Mouse (Mus musculus) kidney, adult 9 months (tissue): ENCODE measurements at regions not wholly inside any gene's neighbourhood (a gene's known extent, or its start where the extent isn't known, plus 50 kb on each side); places are given as distances from the start of the nearest gene placed in this dataset.
A peak's percentile ranks its signal among the peaks of the same experiment; 100 is the strongest.

Source experiments
- DNase-seq: peaks from one replicate; pipeline ENCODE4 v3.0.0; 2022

DNA sequence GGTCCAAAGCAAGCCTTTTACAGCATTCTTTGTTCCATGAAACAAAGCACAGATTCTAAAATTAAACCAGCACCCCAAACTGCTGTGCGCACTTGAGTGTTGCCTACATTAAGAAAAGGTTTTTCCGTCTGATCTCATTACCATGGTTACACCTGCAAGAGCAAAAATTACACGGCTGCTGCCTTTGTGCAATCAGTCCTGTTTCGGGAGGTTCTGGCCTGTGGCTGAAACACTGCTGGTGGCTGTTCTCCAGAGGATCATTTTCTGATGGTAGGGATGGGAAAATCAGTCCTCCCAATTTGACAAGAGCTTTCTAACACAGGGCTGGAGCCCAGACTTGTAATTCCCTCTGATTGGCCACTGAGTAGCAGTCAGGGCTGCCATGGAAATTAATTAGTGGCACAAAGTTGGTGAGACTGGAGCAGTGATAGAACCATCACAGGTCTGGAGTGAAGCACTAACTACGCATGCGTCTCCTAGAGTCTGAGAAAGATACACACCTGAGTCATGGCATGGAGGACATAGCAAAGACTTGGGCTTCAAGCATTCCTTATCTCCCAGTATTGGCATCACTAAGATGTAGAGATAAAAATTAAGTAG, 114.8 kb upstream of the Fam49a start:
- no peak for DNase-seq

DNA sequence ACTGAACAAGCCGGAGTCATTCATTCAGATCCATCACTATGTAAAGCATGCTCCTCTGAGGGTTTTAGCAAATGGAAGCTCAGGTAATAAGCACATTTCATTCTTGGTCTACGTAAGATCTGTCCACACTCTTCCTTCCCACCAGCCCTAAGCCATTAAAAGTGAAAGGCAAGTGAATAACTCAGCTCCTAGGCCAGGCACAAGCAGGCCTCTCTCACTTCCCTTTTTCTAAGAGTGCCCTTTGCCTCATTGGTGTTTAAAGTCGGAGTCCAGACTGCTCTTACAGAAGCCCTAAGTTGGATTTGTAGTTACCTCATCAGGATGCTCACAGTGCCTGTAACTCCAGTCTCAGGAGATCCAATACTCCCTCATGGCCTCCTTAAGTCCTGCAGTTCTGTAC, 114.1 kb upstream of the Fam49a start:
- DNase-seq = no peak

DNA sequence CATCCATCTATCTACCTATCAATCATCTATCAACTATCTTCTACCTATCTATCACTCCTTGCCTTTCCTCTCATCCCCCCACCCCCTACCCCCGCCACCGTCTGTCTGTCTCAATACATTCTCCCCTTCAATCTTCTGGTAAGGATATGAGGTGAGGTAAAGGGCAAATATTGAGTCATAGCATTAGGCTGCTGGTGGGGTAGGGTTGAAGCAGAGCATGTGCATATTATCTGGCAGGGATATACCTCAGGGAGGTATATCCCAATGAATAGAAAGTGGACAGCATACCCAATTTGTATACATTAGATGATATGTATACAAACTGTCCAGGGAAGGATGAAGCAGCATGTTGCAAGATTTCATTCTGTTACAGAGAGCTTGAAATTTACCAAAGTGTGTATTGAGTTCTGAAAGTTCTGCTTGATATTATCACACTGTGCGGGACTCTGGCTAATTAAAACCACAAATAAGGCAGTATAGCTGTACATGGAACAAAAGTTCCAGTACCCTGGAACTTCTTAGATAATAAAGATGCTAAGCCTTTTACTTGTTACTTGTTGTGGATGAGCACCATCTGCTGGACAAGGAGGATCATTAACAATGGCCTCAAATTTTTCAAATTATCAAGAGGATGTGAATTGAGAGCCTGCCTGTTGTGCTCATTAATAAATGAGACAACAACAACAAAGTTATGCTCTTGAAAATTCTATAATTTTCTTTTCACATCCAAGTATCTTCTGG, 113.1 kb upstream of the Fam49a start:
- DNase-seq = peak; percentile 27

DNA sequence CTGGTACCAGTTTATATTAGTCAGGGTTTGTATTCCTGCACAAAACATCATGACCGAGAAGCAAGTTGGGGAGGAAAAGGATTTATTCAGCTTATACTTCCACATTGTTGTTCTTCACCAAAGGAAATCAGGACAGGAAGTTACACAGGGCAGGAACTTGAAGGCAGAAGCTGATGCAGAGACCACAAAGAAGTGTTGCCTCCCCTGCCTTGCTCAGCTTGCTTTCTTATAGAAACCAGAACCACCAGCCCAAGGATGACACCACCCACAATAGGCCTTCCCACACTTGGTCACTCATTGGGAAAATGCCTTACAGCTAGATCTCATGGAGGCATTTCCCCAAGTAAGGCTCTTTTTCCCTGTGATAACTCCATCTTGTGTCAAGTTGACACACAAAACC, 97.5 kb upstream of the Fam49a start:
- no peak for DNase-seq

GRCm38 (mm10) chr12:12170581-12170980, 91.4 kb upstream of the Fam49a start:
- DNase-seq = peak; percentile 34

DNA sequence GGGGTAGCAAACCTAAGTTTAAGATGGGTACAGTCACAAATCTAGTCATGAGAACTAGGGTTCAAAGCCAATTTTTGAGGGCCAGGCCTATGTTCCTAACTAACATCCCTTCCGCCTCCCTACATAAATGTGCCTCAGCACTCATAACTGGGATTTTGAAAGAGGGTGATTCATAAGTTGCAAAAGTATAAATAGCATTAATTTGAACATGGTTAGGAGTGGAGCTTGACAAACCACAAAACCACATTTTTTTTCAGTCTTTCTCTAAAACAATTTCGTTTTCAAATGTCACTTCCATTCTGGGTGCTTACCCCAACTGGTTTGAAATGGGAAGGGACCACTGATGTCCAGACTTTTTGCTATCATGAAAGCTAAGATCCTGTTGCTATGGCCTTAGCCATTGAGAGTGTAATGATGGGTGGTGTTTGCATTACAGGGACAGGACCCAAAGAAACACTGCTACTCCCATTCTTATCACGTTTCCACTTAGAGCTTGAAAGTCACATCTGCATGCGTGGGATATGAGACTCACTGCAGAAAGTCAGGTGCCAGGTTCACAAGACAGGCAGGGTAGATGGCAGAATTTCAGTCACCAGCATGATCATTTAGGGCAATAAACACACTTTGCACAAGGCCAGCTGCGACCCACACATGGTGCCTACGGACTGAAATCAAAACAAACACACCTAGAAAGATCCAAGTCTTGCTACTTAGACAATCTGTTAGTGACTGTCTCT, 89.7 kb upstream of the Fam49a start:
- no peak for DNase-seq

- peak; percentile 82 for DNase-seq
Measured at GRCm38 (mm10) chr12:12176331-12177263, 85.3 kb upstream of the Fam49a start.

- no peak for DNase-seq
Measured at GRCm38 (mm10) chr12:12177264-12178043, 84.5 kb upstream of the Fam49a start.

GRCm38 (mm10) chr12:12178391-12178790, 83.5 kb upstream of the Fam49a start:
- no peak for DNase-seq

GRCm38 (mm10) chr12:12179292-12179865, 82.6 kb upstream of the Fam49a start:
- DNase-seq = no peak

- DNase-seq = no peak
Measured at GRCm38 (mm10) chr12:12180986-12181385, 81.0 kb upstream of the Fam49a start.

DNA sequence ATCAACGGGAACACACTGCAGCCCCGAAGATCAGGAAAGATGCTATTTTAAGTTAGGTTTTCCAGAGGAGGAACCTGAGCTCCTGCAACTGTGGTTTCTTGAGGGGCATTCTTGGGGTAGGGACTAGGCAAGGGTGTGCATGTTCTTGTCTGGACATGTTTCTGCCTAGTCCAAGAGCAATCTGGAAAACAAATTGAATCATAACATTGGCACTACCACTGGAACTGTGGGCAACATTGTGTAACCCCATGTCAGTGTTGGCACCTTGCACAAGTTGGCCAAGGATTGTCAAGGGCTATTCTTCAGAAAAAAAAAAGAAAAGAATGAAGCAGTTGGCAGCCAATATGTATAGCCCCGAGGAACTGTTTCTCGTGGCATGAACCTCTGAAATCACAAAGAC, 80.3 kb upstream of the Fam49a start:
- DNase-seq = no peak

DNA sequence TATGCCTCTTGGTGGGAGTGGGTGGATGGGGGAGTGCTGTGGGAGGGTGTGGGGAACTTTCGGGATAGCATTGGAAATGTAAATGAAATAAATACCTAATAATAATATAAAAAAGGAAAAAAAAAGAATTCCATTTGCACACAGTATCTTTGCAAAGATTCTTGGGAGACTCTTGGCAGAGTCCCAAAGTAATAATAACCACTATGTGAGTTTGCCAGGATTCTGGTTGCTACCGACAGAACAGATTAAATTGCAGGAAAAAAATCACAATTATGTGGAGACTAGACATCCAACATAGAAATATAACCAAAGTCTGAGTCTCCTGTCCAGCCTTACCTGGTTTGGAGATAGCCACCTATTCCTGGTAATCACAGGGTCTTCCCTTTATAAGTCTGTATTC, 75.6 kb upstream of the Fam49a start:
- no peak for DNase-seq

- no peak for DNase-seq
Measured at GRCm38 (mm10) chr12:12195066-12195465, 66.9 kb upstream of the Fam49a start.

DNA sequence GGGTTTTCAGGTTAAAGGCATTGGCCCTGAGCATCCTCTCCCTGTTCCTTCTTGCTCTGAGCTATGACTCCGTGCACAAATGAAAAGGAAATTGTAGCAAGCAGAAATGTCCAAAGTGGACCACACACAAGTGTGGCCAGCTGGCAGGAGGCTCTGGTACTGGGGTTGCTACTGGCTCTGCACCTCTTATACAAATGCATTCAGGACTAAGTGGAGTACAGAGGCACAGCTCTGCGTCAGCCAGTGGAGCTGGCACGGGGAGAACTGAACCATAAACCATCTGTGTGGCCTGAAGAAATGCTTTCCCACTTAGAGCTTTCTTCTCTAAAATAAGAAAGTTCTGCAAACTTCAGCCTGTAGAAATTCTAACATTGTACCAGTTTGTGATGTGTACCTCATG, 65.3 kb upstream of the Fam49a start:
- DNase-seq = no peak

DNA sequence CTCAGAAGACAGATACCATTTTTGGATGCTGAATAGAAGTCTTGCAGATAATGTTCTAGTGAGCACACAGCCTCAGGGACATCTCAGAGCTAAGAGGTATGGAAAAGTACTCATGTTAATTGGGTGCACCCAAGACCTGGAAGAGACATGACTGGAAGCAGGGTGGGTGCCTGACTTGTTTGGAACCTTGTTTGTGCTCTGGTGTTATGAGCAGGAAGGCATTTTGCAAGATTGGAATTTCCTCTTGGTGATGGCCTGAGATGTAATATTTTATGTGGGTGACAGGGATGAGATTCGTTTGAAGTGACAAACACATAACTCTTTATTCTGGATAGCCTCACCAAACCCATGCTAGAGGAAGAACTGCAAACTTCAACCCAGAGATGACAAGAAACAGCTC, 53.7 kb upstream of the Fam49a start:
- peak; percentile 33 for DNase-seq
